Comparison of ENCODE assay signal across 8 mouse cellular contexts in genomic region chr17:27856265-27856797, GRCm38 (mm10). TPM values are rescaled to one million over a fixed set of nuclear protein-coding genes. Genes with fewer than 3 reads are reported as not detected.
DNase-seq lines count a peak whose midpoint lies in the region; ATAC-seq lines count a peak whose summit lies in the region.

Gene Uhrf1bp1 (plus strand): TSS chr17:27856441.

- H3K36me3 ChIP-seq in hindbrain, embryonic 10.5 days: peaks cover 38% of the 10 kb centered on the region
- H3K36me3 ChIP-seq in lung, embryonic 16.5 days (ENCODE audit: control insufficient read depth, insufficient read depth, low read length): peaks cover 13% of the 10 kb centered on the region

- peak within 1 kb of the TSS; percentile 94 for H3K27ac ChIP-seq in hindbrain, embryonic 10.5 days
- H3K27ac ChIP-seq in lung, embryonic 16.5 days (ENCODE audit: low read length): peak within 1 kb of the TSS; percentile 71

- H3K9me3 ChIP-seq in hindbrain, embryonic 10.5 days: no peaks in the 10 kb centered on the region
- H3K9me3 ChIP-seq in lung, embryonic 16.5 days (ENCODE audit: control insufficient read depth, low read length): no peaks in the 10 kb centered on the region

- ATAC-seq in lung, embryonic 16.5 days (ENCODE audit: low read depth): peak; percentile 91

- peak; percentile 91 for DNase-seq in Muller cell, postnatal 12 days (ENCODE audit: inconsistent ontology term)
- peak; percentile 73 for DNase-seq in cerebellum, adult 9-10 months
- peak; percentile 11 to 77 for DNase-seq in frontal cortex, adult 2 months (ENCODE audit: extremely low spot score in 1 of 2, low spot score in 1 of 2)
- DNase-seq in hindbrain, embryonic 10.5 days (ENCODE audit: low spot score): peak; percentile 86
- peak; percentile 72 for DNase-seq in layer of hippocampus, adult 9-11 months
- DNase-seq in ovary, postnatal 10 days (ENCODE audit: low spot score): peak; percentile 62
- DNase-seq in thymus, postnatal 0 days (ENCODE audit: low spot score): peak; percentile 85

- peak within 1 kb of the TSS; percentile 90 for H3K4me3 ChIP-seq in hindbrain, embryonic 10.5 days
- peak within 1 kb of the TSS; percentile 92 for H3K4me3 ChIP-seq in lung, embryonic 16.5 days (ENCODE audit: low read length)

- WGBS in hindbrain, embryonic 10.5 days: under 1% methylated on average over 54 of the region's 54 CpGs
- WGBS in lung, embryonic 16.5 days: under 1% methylated on average over 53 of the region's 54 CpGs

- peaks cover 34% of the 10 kb centered on the region for H3K4me1 ChIP-seq in hindbrain, embryonic 10.5 days (replicated peaks)
- peaks cover 17% of the 10 kb centered on the region for H3K4me1 ChIP-seq in lung, embryonic 16.5 days (replicated peaks; ENCODE audit: control insufficient read depth, insufficient read depth, low read length)

- peak within 1 kb of the TSS; percentile 80 for H3K4me2 ChIP-seq in lung, embryonic 16.5 days (ENCODE audit: low read depth, low read length)

- H3K9ac ChIP-seq in lung, embryonic 16.5 days (ENCODE audit: low read length): peak within 1 kb of the TSS; percentile 91

- no peaks in the 10 kb centered on the region for H3K27me3 ChIP-seq in hindbrain, embryonic 10.5 days (ENCODE audit: insufficient read depth, poor library complexity, severe bottlenecking)
- H3K27me3 ChIP-seq in lung, embryonic 16.5 days (ENCODE audit: control insufficient read depth, insufficient read depth, low read depth, low read length): no peaks in the 10 kb centered on the region

RNA-seq across cellular contexts. Expression of gene Uhrf1bp1, which starts in this region (rescaled TPM):
- polyA plus RNA-seq in frontal cortex, adult 2 months (2012; rRNA removed): 9.5 and 10.5 TPM in 2 replicates
- 6.9 and 7.7 TPM in 2 replicates for polyA plus RNA-seq in hindbrain, embryonic 10.5 days (2016; fragmentation: Nextera tagmentation; extraction: Ambion mirVana)
- polyA plus RNA-seq in lung, embryonic 16.5 days (2015; fragmentation: Nextera tagmentation; extraction: Ambion mirVana): 3.7 and 4.6 TPM in 2 replicates
- polyA plus RNA-seq in thymus, postnatal 0 days (2015; fragmentation: Nextera tagmentation; extraction: Ambion mirVana): 1.1 and 1.6 TPM in 2 replicates

Comparison
In these comparisons a context has a peak if more than half of its experiments do, and no peak if none do; other contexts are left out.
1. Peak in every context shown above with its lines: DNase-seq, ATAC-seq, H3K4me3 ChIP-seq and H3K27ac ChIP-seq.